Mouse (Mus musculus) embryo, embryonic 10.5 days (tissue): ENCODE data around the gene Srrm4.
A peak's percentile ranks its signal among the peaks of the same experiment; 100 is the strongest.

Experiments
- DNase-seq: peaks from one replicate; pipeline ENCODE4 v3.0.0-alpha.2; 2015; ENCODE audit warnings: low spot score

The Srrm4 gene

DNA sequence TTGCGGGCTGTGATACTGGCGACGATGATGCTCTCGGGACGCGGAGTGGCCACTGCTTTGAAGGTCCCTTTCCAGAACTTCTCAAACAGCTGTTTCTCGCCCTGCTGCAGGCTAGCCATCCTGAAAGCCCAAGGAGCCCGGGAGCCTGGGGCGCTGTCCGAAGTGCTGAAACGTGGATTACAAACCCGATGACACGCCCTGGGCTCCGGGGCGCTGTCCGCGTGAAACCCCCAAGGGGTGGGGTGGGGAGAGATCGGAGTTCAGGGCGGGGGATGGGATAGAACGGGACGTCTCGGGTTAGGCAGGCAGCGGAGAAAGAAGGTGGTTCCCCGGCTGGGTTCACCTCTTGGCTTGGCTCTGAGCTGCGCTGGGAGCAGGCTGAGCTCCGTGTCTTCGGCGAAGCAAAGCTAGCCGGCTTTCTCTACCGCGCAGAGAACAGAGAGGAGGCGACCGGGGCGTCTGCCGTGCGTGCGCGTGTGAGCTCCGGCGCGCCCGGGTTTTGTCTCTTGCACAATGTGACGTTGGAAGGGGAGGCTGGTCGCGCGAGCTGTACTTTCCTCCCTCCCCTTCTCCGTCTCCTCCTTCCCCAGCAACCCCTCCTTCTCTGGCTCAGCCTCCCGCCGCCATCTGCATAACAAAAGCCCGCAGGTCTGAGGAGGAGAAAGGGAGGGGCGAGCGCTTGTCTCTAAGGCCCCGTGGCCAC, at the start of gene Srrm4:
Gene Srrm4, minus strand, starts transcription at position 472 of the 703 bp plus-strand sequence.
- DNase-seq = peak; percentile 92

DNA sequence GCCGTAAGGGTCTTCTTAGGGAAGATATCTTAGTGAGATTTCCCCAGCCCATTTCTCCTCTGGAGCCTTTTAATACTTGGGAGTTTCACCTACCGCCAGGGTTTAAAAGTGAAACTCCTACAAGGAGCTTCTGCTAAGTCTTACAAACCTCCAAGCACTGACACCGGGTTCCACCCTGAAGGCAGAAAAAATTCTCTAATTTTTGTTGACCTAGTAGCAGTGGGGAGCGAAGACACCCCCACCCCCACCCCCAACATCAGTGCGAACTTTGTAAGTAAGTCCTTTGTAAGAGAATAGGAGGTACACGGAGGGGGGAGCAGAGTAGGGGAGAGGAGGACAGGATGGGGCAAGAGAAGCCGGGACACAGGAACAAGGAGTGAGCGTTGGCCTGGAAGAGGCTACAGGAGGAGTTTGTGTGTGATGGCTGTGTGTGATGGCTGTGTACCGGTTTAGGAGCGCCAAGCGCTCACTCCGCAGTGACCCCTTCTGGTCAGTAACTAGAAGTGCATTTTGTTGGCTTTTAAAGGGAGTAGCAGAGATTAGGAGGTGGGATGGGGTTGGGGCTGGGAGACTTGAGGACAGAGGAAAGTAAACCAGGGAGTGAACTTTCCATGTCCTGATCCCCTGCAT, 1.3 kb upstream of the Srrm4 start:
- DNase-seq = peak; percentile 87

DNA sequence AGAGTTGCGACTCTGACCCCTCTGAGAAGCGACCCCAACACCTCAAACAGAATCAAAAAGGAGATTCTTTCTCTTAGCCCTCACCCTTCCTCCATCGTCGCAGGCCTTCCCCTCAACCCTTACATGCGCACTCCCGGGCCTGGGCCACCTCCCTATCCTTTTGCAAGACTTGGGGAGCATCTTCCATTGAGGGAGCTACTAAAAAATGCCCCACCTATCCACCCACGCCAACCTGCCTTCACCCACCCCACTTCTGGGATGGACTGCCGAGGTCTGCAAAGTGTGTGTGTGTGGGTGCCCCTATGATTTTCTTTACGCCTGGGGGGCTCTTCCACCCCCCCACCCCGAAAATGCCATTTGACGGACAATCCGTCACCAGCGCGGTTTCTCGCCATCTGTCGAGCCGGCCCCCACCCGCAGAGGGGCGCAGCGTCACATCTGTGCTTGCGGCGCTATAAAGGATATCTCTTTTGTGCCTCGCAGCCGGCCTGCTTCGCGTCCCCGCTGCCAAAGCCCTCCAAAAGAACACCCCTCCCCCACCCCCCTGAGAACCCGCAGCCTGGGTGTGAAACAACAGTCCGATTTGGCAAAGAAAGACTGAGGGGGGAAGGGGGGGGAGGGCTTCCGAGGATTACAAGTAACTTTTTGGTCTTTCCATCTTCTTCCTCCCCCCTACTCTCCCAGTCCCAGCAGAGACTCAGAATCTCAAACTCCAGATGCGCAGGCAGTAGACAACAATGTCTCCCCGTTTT, 608 bp upstream of the Srrm4 start:
- peak; percentile 84 for DNase-seq

DNA sequence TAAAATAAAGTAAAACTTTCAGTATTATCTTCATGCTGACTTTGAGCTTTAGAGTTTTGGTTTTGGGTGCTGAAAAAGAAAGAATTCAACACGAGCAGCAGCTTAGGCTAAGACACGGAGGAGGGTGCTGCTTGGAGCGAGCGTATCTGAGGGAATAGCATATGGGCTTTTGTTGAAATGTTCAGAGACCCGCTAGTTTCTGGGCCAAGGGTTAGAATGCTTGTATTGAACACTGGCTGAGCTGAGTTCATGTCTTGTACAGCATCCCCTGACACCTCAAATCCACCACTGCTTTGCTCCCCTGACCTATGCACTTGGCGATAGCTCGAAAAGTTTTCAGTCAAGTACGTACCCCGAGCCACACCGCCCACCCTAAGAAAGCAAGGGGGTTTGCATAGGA, 919 bp downstream of the Srrm4 start:
- no peak for DNase-seq

DNA sequence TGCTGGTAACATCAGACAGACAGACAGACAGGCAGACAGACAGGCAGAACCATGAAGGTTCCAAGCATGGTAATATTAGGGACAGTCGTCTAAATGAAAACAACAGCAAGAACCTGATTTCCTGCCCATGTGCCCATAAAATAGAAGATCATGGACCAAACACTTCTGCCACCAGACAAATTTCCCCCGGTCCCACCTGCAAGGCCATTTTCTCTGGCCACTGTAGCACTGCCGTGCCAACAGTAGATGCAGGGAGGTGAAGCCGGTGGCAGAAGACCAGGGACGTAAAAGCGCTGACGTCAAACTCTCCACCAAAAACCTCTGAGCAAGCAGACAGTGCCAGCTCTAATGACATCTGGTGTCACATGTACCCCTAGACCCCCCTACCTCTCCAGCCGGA, 2.0 kb downstream of the Srrm4 start:
- DNase-seq = no peak

DNA sequence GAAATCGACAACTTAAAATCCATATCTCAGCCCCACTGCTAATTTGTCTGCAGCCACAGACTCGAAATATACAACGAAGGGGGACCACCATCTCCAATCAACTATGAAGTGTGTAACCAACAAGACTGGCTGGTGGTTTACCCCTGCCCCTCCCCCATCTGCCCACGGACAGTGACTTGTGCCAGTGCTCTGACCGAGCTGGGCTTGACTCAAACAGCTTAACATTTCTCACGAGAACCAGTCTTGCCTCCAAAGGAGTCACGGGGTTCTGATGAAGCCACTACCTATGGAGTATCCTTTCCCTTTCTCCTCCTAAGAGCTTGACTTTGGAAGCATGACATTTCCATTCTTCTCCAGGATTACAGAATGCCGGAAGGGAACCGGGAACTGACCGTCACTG, 2.8 kb downstream of the Srrm4 start:
- DNase-seq = no peak

DNA sequence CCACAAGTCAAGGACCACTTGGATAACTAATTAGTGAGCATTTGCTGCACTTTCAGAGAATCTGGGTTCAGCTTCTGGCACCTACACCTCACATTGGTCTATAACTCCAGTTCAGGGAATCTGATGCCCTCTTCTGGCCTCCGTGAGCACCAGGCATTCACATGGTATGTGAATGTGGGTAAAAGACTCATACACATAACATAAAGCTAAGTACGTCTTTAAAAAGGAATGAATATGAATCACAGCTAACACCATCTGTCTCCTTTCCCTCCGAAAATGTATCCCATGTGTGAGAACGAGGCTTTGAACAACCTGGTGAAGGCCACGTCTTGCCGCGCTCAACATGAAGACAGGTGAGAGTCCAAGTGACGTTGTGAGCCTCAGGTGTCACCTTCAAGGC, 12.1 kb downstream of the Srrm4 start:
- DNase-seq = no peak

DNA sequence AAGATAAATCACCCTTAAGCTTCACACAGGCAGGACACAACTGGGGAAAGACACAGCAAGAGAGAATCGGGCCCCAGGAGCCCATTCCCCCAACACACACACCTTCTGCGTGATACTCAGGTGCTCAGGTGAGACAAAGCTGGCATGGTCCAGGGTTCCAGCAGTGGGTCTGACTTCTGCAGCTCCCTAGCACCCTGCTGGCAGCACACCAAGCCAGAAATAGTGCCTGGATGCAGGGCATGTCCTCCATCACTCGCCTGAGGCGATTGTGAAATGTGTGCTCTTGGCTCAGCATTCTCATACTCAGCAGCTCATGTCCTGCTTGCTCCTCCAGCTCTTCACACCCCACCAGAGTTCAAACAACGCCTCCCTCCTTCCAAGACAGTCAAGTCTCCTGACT, 14.5 kb downstream of the Srrm4 start:
- no peak for DNase-seq

DNA sequence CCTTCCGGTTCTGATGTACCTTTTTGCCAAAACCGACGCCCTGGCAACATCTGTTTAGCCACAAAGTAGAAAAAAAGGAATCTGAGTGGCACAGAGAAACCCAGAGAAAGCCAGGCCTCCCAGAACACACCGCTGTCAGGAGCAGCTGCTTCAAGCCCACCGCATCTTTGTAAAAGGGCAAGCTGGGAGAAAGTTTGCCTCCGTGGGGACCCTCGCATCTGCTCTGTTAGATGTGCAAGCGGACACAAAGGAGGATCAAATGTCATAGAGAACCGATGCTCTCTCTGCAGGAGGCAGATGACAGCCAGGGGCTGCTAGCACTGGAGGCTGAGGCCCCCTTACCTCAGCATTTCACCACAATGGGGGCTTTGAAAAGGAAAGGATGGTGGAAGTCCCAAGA, 18.3 kb downstream of the Srrm4 start:
- peak; percentile 63 for DNase-seq

DNA sequence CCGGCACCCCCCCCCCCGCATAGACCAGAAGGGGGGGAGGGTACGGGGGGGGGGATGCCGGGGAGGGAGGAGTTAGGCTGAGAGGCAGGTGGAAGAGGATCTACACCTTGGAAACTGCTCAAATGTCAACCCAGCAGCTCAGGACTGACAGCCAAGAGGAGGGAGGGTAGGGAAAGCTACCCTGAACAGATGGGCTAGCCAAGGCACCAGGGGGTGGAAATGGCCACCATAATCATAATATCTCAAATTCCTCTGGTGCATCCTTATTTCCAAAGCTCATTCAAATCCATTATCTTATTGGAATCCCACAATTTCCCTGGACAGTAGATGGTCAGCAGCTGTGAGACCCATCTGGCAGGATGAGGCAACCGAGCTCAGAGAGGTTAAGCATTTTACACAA, 19.7 kb downstream of the Srrm4 start:
- DNase-seq = peak; percentile 30

DNA sequence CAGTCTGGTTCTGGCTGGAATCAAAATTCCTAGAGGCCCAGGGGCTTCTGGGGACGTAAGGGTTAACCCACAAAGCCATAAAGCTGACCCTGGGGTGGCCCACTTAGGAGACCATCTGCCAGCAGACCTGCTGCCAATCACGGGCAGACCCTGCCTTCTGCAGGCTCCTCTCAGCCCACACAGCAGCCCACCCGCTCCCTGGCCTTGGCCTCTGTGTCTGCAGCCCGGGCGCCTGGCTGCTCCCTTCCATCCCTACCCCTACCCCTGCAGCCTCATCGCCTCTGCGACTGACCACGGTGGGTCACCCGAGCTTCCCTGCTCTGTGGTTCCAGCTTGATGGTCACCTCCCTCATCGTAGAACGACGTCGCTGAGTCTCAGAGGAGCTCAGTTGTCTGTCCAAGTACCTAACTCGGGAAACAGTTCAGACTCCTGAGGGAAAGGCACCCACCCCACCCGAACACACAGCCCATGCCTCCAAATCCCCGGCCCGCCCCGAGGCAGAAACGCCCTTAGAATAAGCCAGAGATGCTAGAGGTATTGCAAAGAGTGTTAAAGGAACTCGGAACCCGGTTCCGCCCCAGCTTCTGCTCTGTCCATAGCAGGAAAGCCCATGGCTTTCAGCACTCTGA, 20.3 kb downstream of the Srrm4 start:
- DNase-seq = peak; percentile 80

DNA sequence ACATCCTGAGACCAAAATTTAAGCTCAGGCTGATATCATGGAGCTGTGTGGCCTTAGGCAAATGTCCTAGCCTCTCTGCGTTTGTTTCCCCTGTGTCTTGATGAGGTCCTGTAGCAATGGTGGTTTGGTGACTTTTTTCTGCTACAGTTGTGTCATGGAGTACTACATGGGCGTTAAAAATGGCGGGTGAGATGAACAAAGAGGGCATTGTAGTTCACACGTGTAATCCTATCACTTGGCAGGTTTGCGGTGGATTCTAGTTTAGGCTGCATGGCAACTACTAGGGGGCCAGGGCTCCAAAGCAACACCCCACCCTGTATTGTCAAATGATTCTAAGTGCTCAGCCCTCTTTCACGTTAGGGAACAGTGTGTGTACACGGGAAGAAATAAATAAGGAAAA, 21.1 kb downstream of the Srrm4 start:
- peak; percentile 29 for DNase-seq

DNA sequence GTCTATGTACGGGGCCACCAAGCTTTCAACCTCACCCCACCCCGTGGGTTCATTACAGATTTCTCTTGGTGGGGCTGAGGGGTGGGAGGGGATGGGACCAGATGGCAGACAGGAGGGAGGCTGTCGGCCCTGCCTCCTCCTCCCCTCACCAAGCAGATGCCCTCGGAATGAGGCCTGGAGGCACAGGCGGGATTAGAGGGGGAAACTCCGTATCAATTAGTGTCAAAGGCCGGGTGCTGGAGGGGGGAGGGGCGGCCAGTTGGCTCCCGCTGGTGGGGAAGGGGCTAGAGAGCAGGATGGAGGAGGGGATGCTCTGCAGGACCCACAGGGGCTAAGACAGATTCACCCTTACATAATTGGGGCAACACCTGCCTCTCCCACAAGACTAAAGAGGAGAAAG, 22.0 kb downstream of the Srrm4 start:
- peak; percentile 81 for DNase-seq

DNA sequence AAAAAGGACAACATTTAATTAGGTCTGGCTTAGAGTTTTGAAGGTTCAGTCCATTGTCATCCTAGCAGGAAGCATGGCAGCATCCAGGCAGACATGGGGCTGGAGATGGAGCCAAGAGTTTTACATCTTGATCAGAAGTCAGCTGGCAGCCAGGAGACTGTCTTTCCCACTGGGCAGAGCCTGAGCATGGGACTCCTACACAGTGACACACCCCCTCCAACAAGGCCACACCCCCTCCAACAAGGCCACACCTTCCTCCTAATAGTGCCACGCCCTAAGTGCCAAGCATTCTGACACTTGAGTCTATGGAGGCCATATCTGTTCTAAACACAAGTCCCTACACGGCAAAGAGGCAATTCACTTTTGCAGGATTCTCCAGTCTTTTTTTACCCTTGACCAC, 23.6 kb downstream of the Srrm4 start:
- no peak for DNase-seq

DNA sequence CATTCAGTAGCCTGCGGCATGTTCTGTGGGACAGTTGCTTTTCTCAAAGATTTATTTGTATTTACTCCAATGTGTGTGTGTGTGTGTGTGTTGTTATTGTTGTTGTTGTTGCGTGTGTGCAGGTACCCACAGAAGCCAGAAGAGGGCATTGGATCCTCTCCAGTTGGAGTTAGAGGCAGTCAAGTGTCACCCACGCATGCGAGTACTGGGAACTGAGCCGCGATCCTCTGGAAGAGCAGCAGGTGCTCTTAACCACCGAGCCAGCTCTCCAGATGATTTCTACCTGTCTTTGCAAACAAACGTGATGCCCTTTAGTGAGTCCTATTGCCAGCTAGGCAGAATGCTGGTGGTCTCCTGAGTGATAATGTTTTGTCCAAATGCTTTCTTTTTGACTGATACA, 24.3 kb downstream of the Srrm4 start:
- DNase-seq = no peak

DNA sequence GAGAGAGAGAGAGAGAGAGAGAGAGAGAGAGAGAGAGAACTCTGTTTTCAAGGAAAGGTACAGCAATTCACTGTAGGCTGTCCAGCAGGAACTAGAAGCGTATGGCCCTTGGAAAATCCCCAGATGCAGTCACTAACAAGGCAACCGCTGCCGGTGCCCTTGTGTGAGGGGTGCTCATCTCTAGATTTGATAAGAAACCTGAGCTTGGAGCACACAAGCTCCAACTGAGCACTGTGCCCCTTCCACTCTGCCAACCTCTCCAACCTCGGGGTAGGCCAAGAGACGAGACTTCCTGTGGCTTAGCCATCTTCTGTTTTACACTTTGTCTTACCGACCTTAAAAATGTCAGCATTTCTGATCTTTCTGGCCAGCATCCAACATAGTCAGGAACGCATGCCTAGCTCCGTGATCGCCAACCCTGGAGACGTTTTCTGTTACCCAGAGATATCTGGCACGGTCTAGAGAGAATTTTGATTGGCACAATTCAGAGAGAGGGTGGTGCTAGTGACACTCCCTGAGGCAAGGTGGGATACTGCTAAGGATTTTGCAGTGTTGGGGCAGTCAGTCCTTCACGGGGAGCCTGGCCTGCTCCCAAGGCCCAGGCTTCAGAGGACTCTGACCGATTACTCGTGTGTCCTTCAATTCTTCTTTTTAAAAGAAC, 25.1 kb downstream of the Srrm4 start:
- no peak for DNase-seq

DNA sequence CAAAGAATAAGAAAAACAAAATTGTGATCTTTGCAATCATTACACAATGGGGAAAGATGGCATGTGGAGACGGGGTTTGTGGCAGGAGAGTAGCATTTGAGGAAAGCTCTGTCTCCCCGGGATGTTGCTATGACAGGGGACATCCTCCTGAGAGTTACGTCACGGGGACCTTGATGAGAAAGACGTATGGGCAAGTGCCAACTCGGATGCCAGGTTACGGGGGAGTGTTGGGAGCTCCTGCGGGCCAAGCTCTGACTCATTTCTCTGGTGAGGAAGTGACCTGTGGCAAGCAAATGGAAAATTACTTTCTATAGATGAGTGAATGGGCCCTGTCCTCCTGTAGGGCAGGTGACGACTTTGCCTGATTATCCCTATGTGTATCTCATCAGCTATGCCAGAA, 26.0 kb downstream of the Srrm4 start:
- no peak for DNase-seq

DNA sequence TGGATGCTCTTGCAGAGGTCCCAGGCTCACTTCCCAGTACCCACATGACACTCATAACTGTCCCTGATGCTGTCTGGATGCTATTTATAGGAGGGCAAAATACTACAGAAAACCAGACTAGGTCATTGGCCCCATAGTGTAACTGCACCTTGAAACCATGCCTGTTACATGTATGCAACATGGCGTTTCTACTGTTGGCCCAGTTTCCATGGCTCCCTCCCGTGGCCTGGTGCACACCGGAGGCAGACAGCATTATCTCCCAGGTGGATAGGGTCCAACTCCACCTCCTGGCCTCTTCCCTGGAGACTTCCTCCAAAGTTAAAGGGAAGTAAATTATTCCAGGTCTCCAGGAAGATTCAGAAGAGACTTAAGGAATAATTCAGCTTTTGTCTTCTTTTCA, 27.2 kb downstream of the Srrm4 start:
- no peak for DNase-seq

DNA sequence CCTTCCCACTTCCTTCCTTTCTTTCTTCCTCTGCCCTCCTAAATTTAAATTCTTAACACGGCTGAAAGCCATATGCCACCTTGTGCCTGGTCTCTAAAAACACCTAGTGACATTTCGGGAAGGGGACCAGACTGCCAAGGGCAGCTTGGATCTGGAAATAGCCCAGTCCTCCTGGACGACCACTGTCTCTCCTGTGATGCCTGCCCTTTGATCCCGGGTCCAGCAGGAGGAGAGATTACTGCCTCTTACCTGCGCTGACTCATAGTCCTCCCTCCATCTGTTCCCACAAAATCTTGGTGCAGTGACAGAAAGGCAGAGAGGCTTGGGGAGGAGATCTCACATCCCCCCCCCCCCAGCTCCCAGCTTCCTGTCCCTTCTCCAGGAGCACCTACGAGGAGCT, 27.9 kb downstream of the Srrm4 start:
- no peak for DNase-seq

DNA sequence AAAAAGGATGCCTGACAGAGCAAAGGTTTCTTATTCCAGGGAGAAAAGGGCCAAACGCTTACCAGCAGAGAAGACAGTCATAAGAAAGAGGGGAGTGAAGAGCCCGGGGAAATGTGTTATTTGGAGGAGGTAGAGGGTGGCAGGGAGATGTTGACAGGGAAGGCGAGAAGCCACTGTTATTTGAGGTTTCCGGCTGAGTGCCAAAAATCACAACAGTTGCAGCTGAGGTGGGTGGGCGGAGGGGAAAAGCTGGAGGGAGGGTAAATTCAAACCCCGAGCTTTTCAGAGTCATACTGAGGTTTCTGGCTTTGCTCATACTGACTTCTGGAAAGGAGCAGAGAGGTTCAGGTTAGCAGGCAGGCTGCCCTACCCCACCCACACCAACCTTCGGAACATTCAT, 32.5 kb downstream of the Srrm4 start:
- DNase-seq = no peak

DNA sequence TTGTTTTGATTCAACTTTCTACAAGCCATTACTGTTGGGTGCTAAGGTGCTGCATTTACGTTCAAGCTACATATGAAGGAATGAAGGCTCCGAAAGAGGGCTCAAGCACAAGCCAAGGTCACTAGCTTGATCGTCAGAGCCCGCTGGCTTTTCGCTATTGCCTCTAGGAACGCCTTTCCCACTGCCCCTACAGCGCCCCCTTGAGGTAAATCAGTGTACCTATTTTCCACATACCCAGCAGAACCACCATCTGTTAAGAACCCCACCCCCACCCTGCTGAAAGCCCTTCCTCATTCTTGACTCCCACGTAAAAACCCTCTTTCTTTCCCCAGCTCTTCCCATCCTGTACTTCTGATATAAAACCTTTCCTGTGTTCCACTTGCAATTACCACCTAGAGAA, 35.0 kb downstream of the Srrm4 start:
- DNase-seq = no peak

DNA sequence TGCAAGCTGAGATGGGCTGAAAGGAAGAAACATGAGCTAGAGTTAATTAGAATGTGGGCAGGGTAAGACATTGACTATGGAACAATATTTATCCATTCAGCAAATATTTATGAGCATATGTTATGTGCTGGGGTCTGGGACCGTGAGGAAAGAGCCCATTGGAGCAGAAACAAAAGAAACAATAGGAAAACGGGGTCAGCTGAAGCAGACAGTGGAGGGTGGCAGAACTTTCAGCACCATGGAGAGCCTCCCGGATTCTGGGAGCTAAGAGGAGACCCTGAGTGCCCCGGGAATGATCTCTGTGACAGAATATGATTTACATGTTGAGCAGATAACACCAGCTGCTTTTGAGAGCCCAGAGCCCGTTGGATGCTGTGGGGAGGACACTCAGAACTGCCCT, 37.7 kb downstream of the Srrm4 start:
- DNase-seq = peak; percentile 73
